Mouse (Mus musculus): ENCODE data around the gene Fgr. TPM values are rescaled to one million over a fixed set of nuclear protein-coding genes. Genes with fewer than 3 reads are reported as not detected.
A peak's percentile ranks its signal among the peaks of the same experiment; 100 is the strongest.

Gene Fgr
- polyA plus RNA-seq, 1 experiment from 2014 or later, result 0.21 TPM

DNA sequence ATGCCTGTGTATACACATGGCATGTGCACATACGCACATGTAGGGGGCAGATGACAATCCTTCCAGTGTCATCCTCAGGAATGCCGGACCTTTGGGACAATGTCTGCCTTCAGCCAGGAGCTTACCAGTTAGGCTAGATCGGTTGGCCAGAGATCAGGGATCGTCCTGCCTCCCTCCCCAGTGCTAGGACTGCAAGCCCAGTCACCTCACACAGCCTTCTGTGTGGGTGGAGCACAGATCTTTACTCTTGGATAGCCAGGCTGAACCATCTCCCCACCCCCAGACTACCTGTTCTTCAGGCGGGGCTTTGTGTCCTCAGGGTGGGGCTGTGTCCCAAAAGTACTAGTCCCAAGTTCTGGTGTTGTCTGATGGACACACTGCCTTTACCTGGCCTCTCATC is 13.6 kb upstream of the Fgr start:
- Histone ChIP-seq H3K27me3 (replicated peaks) (no peaks in the 10 kb centered on the region), H3K4me3 (no peak overlapping the region), H3K4me2 (0 out of 2 replicates have a peak overlapping the region, but pooled peaks have one; percentile 10), H3K27ac (replicated peaks) (peak overlapping the region; percentile 96), H3K9me3 (no peaks in the 10 kb centered on the region), H3K36me3 (no peaks in the 10 kb centered on the region), H3K4me1 (peaks cover 60% of the 10 kb centered on the region), H3K9ac (peak overlapping the region; percentile 64)
- no peak for ATAC-seq (ENCODE audit: extremely low read depth, insufficient number of reproducible peaks, low FRiP score, low TSS enrichment)
- 48% methylated on average over 5 of the region's 5 CpGs for WGBS

DNA sequence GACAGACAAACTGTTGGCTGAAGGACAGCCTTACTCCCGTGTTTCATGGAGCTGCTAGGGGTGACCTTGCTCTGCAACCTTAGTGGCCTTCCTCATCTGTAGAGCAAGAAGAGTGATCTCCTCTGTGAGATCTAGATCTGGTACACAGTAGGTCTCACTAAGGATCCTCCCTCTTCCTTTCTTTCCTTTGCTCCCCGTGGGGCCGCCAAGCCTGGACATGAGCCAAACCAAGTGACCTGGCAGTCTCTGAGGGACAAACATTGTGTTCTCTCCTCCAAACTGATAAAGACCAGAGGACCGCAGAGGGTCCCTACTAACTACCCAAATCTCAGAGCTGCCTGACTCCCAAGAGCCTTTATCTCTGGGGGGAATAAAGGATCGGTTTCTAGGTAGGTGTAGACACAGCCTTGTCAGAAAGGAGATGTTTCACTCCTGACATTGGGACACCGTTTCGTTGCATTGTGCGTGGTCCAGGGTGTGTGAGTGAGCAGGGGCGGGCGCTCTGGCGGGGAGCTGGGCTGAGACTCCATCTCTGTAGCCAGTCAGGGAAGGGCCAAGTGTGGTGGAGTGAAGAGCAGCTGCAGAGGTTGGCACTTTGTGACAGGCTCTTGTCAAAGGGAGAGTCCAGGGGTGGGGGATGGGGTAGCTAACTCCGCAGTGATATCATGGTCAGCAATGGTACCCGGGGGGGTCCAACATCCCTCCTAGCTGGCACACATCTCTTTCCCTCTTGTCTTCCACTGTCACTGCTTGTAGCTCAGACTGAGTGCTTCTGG is 12.8 kb upstream of the Fgr start:
- 15% methylated on average over 13 of the region's 13 CpGs for WGBS
- no peak for ATAC-seq (ENCODE audit: extremely low read depth, insufficient number of reproducible peaks, low FRiP score, low TSS enrichment)
- Histone ChIP-seq H3K27ac (replicated peaks) (peak overlapping the region; percentile 96), H3K9ac (peak overlapping the region; percentile 51), H3K4me1 (peaks cover 53% of the 10 kb centered on the region), H3K27me3 (replicated peaks) (no peaks in the 10 kb centered on the region), H3K36me3 (no peaks in the 10 kb centered on the region), H3K4me3 (no peak overlapping the region), H3K9me3 (no peaks in the 10 kb centered on the region), H3K4me2 (peak overlapping the region; percentile 10)

DNA sequence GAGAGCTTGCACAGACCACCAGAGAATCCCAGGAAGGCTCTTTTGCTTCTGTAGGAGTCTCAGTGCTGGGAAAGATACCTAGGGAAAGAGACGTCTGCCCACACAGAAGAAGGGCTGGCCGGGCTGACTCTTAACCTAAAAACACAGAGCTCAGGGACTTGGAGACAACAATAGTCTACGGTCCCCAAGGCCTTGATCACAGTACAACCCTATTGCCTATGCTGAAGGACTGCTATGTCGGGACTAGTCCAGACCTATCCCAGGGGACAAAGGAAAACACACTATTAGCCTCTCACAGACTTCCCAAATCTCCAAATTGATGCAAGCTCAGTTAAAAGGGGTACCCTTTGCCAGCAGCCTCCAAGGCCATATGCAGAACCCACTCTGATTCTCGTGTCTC is 12.0 kb upstream of the Fgr start:
- Histone ChIP-seq H3K9ac (no peak overlapping the region), H3K9me3 (no peaks in the 10 kb centered on the region), H3K4me2 (no peak overlapping the region), H3K4me3 (no peak overlapping the region), H3K4me1 (peaks cover 50% of the 10 kb centered on the region), H3K36me3 (no peaks in the 10 kb centered on the region), H3K27ac (replicated peaks) (peak overlapping the region; percentile 96), H3K27me3 (replicated peaks) (no peaks in the 10 kb centered on the region)
- no peak for ATAC-seq (ENCODE audit: extremely low read depth, insufficient number of reproducible peaks, low FRiP score, low TSS enrichment)
- 78% methylated on average over 5 of the region's 5 CpGs for WGBS

DNA sequence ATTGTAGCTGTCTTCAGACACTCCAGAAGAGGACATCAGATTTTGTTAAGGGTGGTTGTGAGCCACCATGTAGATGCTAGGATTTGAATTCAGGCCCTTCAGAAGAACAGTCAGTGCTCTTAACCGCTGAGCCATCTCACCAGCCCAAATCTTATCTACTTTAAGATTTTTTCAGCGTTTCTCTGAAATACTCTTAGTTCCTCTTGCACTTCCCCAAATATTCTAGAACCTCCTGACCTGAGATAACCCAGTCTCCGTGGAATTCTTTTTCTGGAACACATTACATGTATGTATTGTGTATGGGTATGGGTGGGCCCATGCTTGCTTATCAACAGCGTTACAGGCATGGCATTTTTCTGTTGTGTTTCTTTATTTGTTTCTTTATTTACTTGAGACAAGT is 11.3 kb upstream of the Fgr start:
- Histone ChIP-seq H3K27me3 (replicated peaks) (no peaks in the 10 kb centered on the region), H3K9me3 (no peaks in the 10 kb centered on the region), H3K9ac (no peak overlapping the region), H3K4me3 (no peak overlapping the region), H3K4me2 (no peak overlapping the region), H3K4me1 (peaks cover 57% of the 10 kb centered on the region), H3K27ac (replicated peaks) (no peak overlapping the region), H3K36me3 (no peaks in the 10 kb centered on the region)
- 71% methylated on average over 4 of the region's 4 CpGs for WGBS
- no peak for ATAC-seq (ENCODE audit: extremely low read depth, insufficient number of reproducible peaks, low FRiP score, low TSS enrichment)

DNA sequence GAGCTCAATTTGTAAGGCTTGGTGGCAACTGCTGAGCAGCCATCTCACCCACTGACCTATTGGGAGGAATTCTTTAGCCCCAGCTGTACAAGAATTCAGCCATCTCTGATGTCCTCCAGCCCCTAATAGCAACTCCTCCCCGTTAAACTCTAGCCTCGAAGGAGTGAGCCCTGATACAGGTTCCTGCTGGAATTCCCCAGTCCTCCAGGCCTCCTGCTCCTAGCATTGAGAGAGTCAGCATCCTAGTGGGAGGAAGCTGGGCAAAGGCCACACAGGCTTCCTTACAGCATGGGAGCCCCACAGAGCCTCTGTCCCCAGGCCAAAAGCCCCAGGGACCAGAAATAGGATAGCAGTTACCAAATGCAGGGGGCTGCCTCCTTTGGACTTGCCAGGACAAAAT is 10.5 kb upstream of the Fgr start:
- H3K36me3 ChIP-seq, result no peaks in the 10 kb centered on the region
- H3K9me3 ChIP-seq, result no peaks in the 10 kb centered on the region
- no peak overlapping the region for H3K27ac ChIP-seq (replicated peaks)
- no peaks in the 10 kb centered on the region for H3K27me3 ChIP-seq (replicated peaks)
- no peak overlapping the region for H3K9ac ChIP-seq
- no peak overlapping the region for H3K4me2 ChIP-seq
- WGBS, result 11% methylated on average over 2 of the region's 2 CpGs
- ATAC-seq (ENCODE audit: extremely low read depth, insufficient number of reproducible peaks, low FRiP score, low TSS enrichment), result no peak
- peaks cover 63% of the 10 kb centered on the region for H3K4me1 ChIP-seq
- H3K4me3 ChIP-seq, result no peak overlapping the region

DNA sequence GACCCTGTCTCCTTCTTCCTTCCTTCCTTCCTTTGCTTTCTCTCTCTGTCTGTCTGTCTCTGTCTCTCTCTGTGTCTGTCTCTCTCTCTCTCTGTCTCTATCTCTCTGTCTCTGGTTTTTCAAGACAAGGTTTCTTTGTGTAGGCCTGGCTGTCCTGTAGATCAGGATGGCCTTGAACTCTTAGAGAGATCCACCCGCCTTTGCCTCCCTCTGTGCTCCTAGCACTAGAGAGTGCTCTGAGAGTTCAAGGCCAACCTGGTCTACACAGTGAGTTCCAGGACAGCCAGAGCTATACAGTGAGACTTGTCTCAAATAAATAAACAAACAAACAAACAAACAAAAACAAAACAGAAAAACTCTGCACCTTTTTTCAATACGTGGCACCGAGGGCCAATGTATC is 9.8 kb upstream of the Fgr start:
- no peak for ATAC-seq (ENCODE audit: extremely low read depth, insufficient number of reproducible peaks, low FRiP score, low TSS enrichment)
- H3K4me3 ChIP-seq, result no peak overlapping the region
- no peak overlapping the region for H3K4me2 ChIP-seq
- H3K27me3 ChIP-seq (replicated peaks), result no peaks in the 10 kb centered on the region
- no peak overlapping the region for H3K27ac ChIP-seq (replicated peaks)
- H3K4me1 ChIP-seq, result peaks cover 60% of the 10 kb centered on the region
- no peaks in the 10 kb centered on the region for H3K36me3 ChIP-seq
- H3K9ac ChIP-seq, result no peak overlapping the region
- WGBS, result 43% methylated on average over 3 of the region's 3 CpGs
- H3K9me3 ChIP-seq, result no peaks in the 10 kb centered on the region

DNA sequence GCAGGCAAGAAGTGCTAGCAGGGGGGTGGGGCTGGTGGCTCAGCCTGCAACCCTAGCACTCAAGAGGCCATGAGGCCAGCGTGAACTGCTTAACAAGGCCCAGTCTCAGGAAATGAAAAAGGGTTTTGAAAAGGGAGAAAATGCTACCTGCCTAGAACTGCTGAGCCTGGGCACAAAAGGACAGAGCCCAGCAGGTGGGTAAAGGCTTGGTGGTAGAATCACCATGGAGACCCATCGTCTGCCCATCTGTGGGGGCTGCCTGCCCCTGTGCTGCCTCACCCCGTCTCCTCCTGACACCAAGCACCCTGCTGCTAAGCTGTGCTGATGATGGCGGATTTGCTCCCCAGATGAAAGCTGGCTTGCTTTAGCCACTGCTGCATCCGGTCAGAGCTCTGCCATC is 9.4 kb upstream of the Fgr start:
- no peak for ATAC-seq (ENCODE audit: extremely low read depth, insufficient number of reproducible peaks, low FRiP score, low TSS enrichment)
- H3K9ac ChIP-seq, result no peak overlapping the region

DNA sequence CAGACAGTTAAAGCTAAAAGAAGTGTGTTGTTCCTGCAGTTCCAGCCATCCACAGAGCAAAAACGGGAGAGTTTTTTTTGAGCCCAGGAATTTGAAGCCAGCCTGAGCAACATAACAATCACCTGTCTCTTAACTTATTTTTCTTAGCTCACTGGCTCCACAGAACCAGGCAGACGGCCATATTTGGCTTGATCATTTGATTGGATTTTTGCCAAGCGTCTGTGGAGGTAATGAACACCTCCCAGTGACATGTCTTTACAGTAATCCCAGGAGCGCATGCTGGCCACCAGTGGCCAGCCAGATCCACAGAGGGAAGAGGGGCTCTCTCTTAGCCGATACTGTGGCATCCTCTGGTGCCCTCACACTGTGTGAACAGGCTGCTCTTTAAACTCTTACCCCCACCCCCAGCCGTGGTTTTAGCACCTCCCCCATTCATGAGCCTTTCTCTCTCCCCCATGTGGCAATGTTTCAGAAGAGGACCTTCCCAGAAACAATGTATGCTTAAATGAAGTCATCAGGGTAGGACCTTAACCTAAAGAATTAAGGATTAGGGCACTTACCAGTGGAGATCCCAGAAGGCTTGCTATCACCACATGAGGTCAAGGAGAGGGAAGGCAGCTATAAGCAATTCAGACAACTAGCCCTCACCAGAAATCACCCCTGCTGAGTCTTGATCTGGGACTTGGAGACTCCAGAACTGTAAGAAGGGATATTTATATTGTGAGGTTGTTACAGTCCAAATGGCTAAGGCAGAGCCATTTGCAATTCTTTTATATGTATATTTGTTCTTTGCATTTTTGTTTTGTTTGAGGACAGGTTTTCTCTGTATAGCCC is 5.6 kb upstream of the Fgr start:
- Histone ChIP-seq H3K36me3 (no peaks in the 10 kb centered on the region), H3K27me3 (replicated peaks) (peaks cover 8% of the 10 kb centered on the region), H3K9me3 (no peaks in the 10 kb centered on the region), H3K4me2 (no peak overlapping the region), H3K27ac (replicated peaks) (no peak overlapping the region; the same call in 1 of the 2 replicates), H3K9ac (no peak overlapping the region), H3K4me3 (no peak overlapping the region), H3K4me1 (peaks cover 41% of the 10 kb centered on the region)
- no peak; the same call in 1 of the 2 replicates for ATAC-seq (ENCODE audit: extremely low read depth, insufficient number of reproducible peaks, low FRiP score, low TSS enrichment)
- 34% methylated on average over 6 of the region's 6 CpGs for WGBS

More for the DNA sequence above, 9.4 kb upstream of the Fgr start:
- Histone ChIP-seq H3K27ac (replicated peaks) (no peak overlapping the region), H3K4me2 (no peak overlapping the region), H3K4me1 (peaks cover 56% of the 10 kb centered on the region), H3K36me3 (no peaks in the 10 kb centered on the region), H3K9me3 (no peaks in the 10 kb centered on the region), H3K4me3 (no peak overlapping the region), H3K27me3 (replicated peaks) (no peaks in the 10 kb centered on the region)
- WGBS, result 57% methylated on average over 5 of the region's 5 CpGs

DNA sequence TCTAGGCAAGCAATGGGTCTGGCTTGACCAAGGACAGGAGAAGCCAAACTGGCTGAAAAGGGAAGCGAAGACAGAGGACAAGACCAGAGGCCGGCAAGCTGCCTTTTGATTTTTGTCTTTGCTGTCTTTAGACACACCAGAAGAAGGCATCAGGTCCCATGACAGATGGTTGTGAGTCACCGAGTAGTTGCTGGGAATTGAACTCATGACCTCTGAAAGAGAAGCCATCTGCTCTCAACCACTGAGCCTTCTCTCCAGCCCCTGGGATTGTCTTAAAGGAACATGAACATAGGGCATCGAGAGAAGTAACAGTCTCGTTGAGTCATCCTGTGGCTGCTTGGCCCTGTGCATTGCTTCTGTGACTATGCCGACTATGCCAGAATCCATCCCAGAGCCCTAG is 2.3 kb upstream of the Fgr start:
- Histone ChIP-seq H3K27ac (replicated peaks) (no peak overlapping the region), H3K4me1 (peaks cover 54% of the 10 kb centered on the region), H3K27me3 (replicated peaks) (peaks cover 40% of the 10 kb centered on the region), H3K36me3 (no peaks in the 10 kb centered on the region), H3K9me3 (no peaks in the 10 kb centered on the region), H3K9ac (no peak overlapping the region), H3K4me2 (no peak overlapping the region), H3K4me3 (no peak overlapping the region)
- WGBS, result 69% methylated on average over 6 of the region's 6 CpGs
- ATAC-seq (ENCODE audit: extremely low read depth, insufficient number of reproducible peaks, low FRiP score, low TSS enrichment), result no peak

DNA sequence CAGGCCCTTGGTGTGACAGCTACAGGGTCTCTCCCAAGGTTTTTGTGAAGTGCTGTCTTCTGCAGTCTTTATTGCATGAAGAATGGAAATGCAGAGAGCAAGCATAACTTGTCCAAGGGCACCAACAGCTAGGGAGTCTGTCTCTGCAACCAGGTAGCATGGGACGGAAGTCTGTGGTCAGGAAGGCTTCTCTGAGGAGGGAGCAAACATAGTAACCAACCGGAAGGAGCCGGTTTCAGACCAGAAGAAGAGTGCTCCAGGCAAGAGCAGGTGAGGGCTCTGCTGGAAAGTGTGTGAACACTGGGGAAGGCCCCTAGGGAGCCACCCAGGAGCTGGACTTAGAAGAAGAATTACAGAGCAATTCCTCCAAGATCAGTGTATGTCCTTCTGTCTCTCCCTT is 1.8 kb upstream of the Fgr start:
- H3K36me3 ChIP-seq, result no peaks in the 10 kb centered on the region
- WGBS, result 55% methylated on average over 3 of the region's 3 CpGs
- no peaks in the 10 kb centered on the region for H3K9me3 ChIP-seq
- ATAC-seq (ENCODE audit: extremely low read depth, insufficient number of reproducible peaks, low FRiP score, low TSS enrichment), result no peak
- no peak overlapping the region for H3K27ac ChIP-seq (replicated peaks)
- peaks cover 45% of the 10 kb centered on the region for H3K27me3 ChIP-seq (replicated peaks)
- no peak overlapping the region for H3K4me3 ChIP-seq
- H3K4me1 ChIP-seq, result peaks cover 51% of the 10 kb centered on the region
- H3K4me2 ChIP-seq, result no peak overlapping the region
- no peak overlapping the region for H3K9ac ChIP-seq

DNA sequence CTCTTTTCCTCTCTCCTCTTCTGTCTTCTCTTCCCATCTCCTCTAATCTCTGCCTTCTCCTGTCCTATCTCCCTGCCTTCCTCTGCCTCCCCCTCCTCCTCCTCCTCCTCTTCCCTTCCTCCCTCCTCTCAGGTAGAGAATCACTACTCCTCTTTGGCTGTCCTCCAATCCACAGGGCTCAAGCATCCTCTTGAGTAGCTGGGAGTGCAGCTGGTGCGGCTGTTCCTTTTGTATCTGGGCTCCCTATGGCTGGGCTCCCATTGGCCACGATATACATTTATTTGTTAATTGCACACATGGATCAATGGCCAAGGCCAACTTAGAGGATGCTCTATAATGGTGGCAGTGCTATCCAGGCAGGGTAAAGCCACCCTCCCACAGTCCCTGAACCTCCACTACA is 1.3 kb upstream of the Fgr start:
- Histone ChIP-seq H3K4me1 (peaks cover 47% of the 10 kb centered on the region), H3K27me3 (replicated peaks) (peaks cover 50% of the 10 kb centered on the region), H3K4me3 (no peak overlapping the region), H3K4me2 (no peak overlapping the region), H3K36me3 (no peaks in the 10 kb centered on the region), H3K9me3 (no peaks in the 10 kb centered on the region), H3K9ac (no peak overlapping the region), H3K27ac (replicated peaks) (no peak overlapping the region)
- ATAC-seq (ENCODE audit: extremely low read depth, insufficient number of reproducible peaks, low FRiP score, low TSS enrichment), result no peak
- WGBS, result 38% methylated on average over 2 of the region's 2 CpGs

Data from heart, embryonic 13.5 days (tissue).